Mouse (Mus musculus): ENCODE results near the gene Slc22a2.
"Not testable (repeated sequence)": the region's sequence is repeated elsewhere in the genome, so short reads cannot be mapped to it uniquely, and the experiment has no call there.

Slc22a2 gene

GRCm38 (mm10) chr17:12672285-12672790 is 88.4 kb downstream of the Slc22a2 start:
- POLR2A ChIA-PET, result no interaction called here
- CTCF ChIA-PET, result no interaction called here

GRCm38 (mm10) chr17:12673871-12674270 is 89.9 kb downstream of the Slc22a2 start:
- ChIA-PET CTCF (no interaction called here), POLR2A (no interaction called here)

- CTCF ChIA-PET, result not testable (repeated sequence)
- POLR2A ChIA-PET, result interaction anchor here in 1 of 4 experiments (0.6 kb wide), 1 partner anchor 884 kb away, joined by 3 read pairs; no protein-coding TSS in a partner anchor
Observed at GRCm38 (mm10) chr17:12674980-12675379, 91.0 kb downstream of the Slc22a2 start.

GRCm38 (mm10) chr17:12675646-12676045 is 91.7 kb downstream of the Slc22a2 start, which contains the start of gene Slc22a1:
Gene Slc22a1, minus strand, starts transcription at chr17:12675829.
- POLR2A ChIA-PET, result interaction anchor here in 1 of 4 experiments (0.6 kb wide), 1 partner anchor 884 kb away, joined by 3 read pairs; no protein-coding TSS in a partner anchor
- CTCF ChIA-PET, result no interaction called here

GRCm38 (mm10) chr17:12677139-12677538 is 93.2 kb downstream of the Slc22a2 start:
- CTCF ChIA-PET, result no interaction called here
- POLR2A ChIA-PET, result interaction anchor here in 2 of 4 experiments (0.6 to 1.0 kb wide), 3 partner anchors 21 to 678 kb away, joined by 3 to 4 read pairs (median 3); no protein-coding TSS in a partner anchor

All from embryonic stem cell, embryonic (primary cell).